Mouse (Mus musculus) liver, postnatal 0 days (tissue): ENCODE measurements around the gene Mcmbp.

Experiments
- CTCF ChIP-seq: sonication (generic); IDR thresholded peaks from 2 replicates; pipeline ENCODE4 v1.5.1; 2016; ENCODE audit warnings: antibody characterized with exemption, low read depth
- EP300 ChIP-seq: IDR thresholded peaks from 2 replicates; pipeline ENCODE4 v1.6.1; 2016; ENCODE audit warnings: antibody characterized with exemption, low read depth, mild to moderate bottlenecking

- TF ChIP-seq CTCF (no peak), EP300 (no peak)
Measured at GRCm38 (mm10) chr7:128739462-128740277, 625 bp downstream of the Mcmbp start.
